Mouse (Mus musculus) G1E (cell line): ENCODE measurements around the gene Fndc1. TPM values are rescaled to one million over a fixed set of nuclear protein-coding genes. Genes with fewer than 3 reads are reported as not detected.

Experiments
- ATAC-seq: 2 replicates; pipeline ENCODE4 v1.8.0; 2016; ENCODE audit warnings: mild to moderate bottlenecking; ENCODE audit not compliant: insufficient number of reproducible peaks, poor library complexity, low FRiP score, severe bottlenecking; ENCODE audit errors: extremely low read depth
- DNase-seq: peaks from one replicate; pipeline ENCODE4 v3.0.0; 2012; ENCODE audit warnings: low spot score
- H3K27me3 ChIP-seq: 2 replicates; pipeline ENCODE4 v1.6.1; 2012; ENCODE audit warnings: mild to moderate bottlenecking, low read length, inconsistent platforms; ENCODE audit not compliant: insufficient read depth
- H3K36me3 ChIP-seq: replicated peaks from 2 replicates; pipeline ENCODE3; 2012; ENCODE audit warnings: mild to moderate bottlenecking, inconsistent platforms
- H3K4me1 ChIP-seq: 2 replicates; pipeline ENCODE4 v1.6.1; 2012; ENCODE audit warnings: low read depth, low read length, inconsistent platforms, mixed read lengths; ENCODE audit not compliant: insufficient read depth
- H3K4me3 ChIP-seq: 2 replicates; pipeline ENCODE4 v1.5.1; 2012; ENCODE audit warnings: low read depth, mild to moderate bottlenecking, inconsistent platforms, low read length, moderate library complexity, mixed read lengths
- H3K9me3 ChIP-seq: replicated peaks from 2 replicates; pipeline ENCODE4 v1.6.1; 2012; ENCODE audit warnings: inconsistent platforms
- CTCF ChIP-seq: IDR thresholded peaks from 2 replicates; pipeline ENCODE4 v1.5.1; 2012; ENCODE audit warnings: low read depth, low read length, inconsistent platforms, mixed read lengths
- GATA1 ChIP-seq: IDR thresholded peaks from 2 replicates; pipeline ENCODE4 v1.6.1; 2012; ENCODE audit warnings: borderline replicate concordance, low read length, inconsistent platforms, mixed read lengths
- GATA2 ChIP-seq: IDR thresholded peaks from 2 replicates; pipeline ENCODE4 v1.6.1; 2012; ENCODE audit warnings: low read depth, low read length, inconsistent platforms, borderline replicate concordance
- POLR2AphosphoS5 ChIP-seq: IDR thresholded peaks from 2 replicates; pipeline ENCODE4 v1.6.1; 2012; ENCODE audit warnings: low read depth, low read length, inconsistent platforms; ENCODE audit not compliant: insufficient replicate concordance
- TAL1 ChIP-seq: conservative IDR thresholded peaks from 2 replicates; pipeline ENCODE4 v1.6.1; 2012; ENCODE audit warnings: low read depth, low read length, inconsistent platforms, mixed read lengths
- polyA plus RNA-seq: library from polyadenylated mRNA; stranded (reverse); fragments of >175 nt; gene quantifications from 2 replicates; pipeline ENCODE4 v1.2.3, GENCODE M21; 2012
- total RNA-seq, 2 experiments: library from RNA; stranded (forward) in 1 of 2; stranded (reverse) in 1 of 2; fragments of 200-1000 nt in 1 of 2; fragments of >200 nt in 1 of 2; fragmentation: Nextera tagmentation in 1 of 2; gene quantifications; 2 replicates each; pipeline ENCODE4 v1.2.3; 2014 to 2017

Gene Fndc1
- total and polyA plus RNA-seq, 3 experiments: 0.44 TPM; not detected in 2

DNA sequence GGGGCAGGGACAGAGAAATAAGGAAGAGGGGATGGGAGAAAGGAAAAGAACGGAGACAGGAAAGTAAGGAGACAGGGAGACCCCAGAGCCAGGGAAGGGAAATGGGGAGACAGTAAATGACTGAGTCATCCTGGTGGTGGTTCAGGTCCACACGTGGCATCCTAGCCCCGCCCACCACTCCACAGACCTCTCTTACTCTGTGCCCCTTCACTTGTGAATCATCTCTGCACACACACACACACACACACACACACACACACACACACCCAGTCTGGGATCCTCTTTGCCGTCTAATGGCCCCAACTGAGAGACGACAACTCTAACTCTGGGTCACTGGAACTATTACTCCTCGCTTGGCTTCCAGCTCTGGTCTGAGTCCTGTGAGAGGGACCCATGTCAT lies 30.6 kb upstream of the Fndc1 start:
- Histone ChIP-seq H3K4me1 (no peaks in the 10 kb centered on the region), H3K36me3 (no peaks in the 10 kb centered on the region), H3K4me3 (no peak overlapping the region), H3K27me3 (no peaks in the 10 kb centered on the region), H3K9me3 (peaks cover 10% of the 10 kb centered on the region; the same call in 1 of the 2 replicates)
- TF ChIP-seq GATA1: no peak
- no peak for TF ChIP-seq TAL1
- no peak for TF ChIP-seq GATA2
- no peak for TF ChIP-seq CTCF
- TF ChIP-seq POLR2AphosphoS5: no peak
- DNase-seq (no peak), ATAC-seq (no peak)

DNA sequence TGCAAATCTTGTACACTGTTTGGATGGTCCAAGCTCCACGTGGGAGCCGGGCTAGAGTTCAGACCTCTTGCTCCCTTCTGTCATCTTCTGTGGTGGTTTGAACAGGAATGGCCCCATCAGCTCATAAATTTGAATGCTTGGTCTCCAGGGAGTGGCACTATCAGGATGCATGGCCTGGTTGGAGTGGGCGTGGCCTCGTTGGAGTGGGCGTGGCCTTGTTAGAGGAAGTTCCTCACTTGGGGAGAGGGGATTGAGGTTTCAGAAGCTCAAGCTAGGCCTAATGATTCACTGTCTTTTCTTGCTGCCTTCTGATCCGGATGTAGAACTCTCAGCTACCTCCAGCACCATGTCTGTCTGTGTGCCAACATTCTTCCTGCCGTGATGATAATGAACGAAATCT lies 28.7 kb upstream of the Fndc1 start:
- Histone ChIP-seq H3K36me3 (no peaks in the 10 kb centered on the region), H3K27me3 (no peaks in the 10 kb centered on the region), H3K4me3 (no peak overlapping the region), H3K4me1 (no peaks in the 10 kb centered on the region), H3K9me3 (peaks cover 13% of the 10 kb centered on the region; the same call in 1 of the 2 replicates)
- TF ChIP-seq GATA2 (no peak), POLR2AphosphoS5 (no peak), GATA1 (no peak), TAL1 (no peak), CTCF (no peak)
- ATAC-seq (no peak), DNase-seq (no peak)

DNA sequence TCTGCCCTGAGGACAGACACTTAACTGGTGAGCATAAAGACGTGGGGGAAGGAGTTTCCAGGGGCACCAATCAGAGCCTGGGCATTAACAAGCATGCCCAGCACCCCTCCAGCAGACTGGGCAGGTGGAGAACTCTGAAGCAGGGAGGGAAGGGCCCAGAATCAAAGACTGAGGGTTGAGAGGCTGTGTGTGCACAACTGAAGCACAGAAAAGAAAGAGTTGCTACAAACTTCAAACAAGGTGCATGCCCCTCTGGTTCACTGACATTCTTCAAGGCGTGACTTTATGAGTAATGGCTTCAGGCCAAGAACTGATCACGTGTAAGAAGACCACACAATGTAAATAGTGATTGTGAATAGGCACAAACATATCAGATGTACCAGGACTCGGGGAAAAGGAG lies 24.9 kb upstream of the Fndc1 start:
- no peaks in the 10 kb centered on the region for H3K4me1 ChIP-seq
- no peak for ATAC-seq
- TF ChIP-seq POLR2AphosphoS5 (no peak), TAL1 (no peak), GATA1 (no peak), CTCF (no peak), GATA2 (no peak)
- no peaks in the 10 kb centered on the region for H3K36me3 ChIP-seq
- DNase-seq: no peak
- peaks cover 13% of the 10 kb centered on the region; the same call in 1 of the 2 replicates for H3K9me3 ChIP-seq
- H3K27me3 ChIP-seq: no peaks in the 10 kb centered on the region
- H3K4me3 ChIP-seq: no peak overlapping the region

DNA sequence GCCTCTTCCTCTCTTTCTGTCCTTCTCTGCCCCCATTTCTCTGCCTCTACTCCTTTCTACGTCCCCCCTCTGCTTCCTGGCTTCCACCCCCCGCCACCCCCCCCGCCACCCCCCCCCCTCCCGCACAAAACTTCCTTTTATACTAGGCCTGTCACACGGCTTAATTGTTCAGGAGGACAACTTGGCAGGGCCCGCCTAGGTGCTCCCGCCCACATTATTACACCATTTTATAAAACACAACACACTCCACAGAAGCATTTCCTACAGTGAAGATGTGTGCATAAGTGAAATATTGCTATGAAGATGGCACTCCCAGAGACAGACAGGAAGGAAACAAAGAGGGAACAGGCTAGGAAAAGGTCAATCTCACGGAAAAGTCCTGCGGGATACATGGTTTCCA lies 24.4 kb upstream of the Fndc1 start:
- Histone ChIP-seq H3K9me3 (peaks cover 13% of the 10 kb centered on the region; the same call in 1 of the 2 replicates), H3K36me3 (no peaks in the 10 kb centered on the region), H3K4me3 (no peak overlapping the region), H3K27me3 (no peaks in the 10 kb centered on the region), H3K4me1 (no peaks in the 10 kb centered on the region)
- TF ChIP-seq GATA2 (no peak), CTCF (no peak), TAL1 (no peak), GATA1 (no peak), POLR2AphosphoS5 (no peak)
- no peak for ATAC-seq
- no peak for DNase-seq

DNA sequence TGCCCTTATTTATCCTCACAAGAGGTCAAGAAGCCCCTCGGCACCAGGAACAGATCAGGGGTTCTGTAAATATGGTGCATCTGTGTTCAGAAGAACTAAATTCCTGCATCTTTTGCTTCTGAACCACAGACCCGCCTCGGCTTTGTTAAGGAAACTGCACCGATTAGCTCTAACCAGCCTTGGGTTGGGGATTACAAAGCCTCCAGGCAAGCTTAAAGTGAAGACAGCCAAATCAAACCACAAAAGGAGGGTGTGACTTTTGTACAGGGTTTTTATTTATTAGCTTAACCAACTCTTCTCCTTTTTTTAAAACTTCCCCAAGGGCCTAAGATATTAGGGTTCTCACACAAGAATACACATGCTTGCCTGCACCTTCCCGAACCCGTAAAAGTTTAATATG lies 23.1 kb upstream of the Fndc1 start:
- H3K9me3 ChIP-seq: peaks cover 9% of the 10 kb centered on the region; the same call in 1 of the 2 replicates
- TF ChIP-seq TAL1 (no peak), GATA1 (no peak), POLR2AphosphoS5 (no peak), GATA2 (no peak), CTCF (no peak)
- no peaks in the 10 kb centered on the region for H3K4me1 ChIP-seq
- H3K4me3 ChIP-seq: no peak overlapping the region
- DNase-seq (no peak), ATAC-seq (no peak)
- H3K27me3 ChIP-seq: no peaks in the 10 kb centered on the region
- H3K36me3 ChIP-seq: no peaks in the 10 kb centered on the region

DNA sequence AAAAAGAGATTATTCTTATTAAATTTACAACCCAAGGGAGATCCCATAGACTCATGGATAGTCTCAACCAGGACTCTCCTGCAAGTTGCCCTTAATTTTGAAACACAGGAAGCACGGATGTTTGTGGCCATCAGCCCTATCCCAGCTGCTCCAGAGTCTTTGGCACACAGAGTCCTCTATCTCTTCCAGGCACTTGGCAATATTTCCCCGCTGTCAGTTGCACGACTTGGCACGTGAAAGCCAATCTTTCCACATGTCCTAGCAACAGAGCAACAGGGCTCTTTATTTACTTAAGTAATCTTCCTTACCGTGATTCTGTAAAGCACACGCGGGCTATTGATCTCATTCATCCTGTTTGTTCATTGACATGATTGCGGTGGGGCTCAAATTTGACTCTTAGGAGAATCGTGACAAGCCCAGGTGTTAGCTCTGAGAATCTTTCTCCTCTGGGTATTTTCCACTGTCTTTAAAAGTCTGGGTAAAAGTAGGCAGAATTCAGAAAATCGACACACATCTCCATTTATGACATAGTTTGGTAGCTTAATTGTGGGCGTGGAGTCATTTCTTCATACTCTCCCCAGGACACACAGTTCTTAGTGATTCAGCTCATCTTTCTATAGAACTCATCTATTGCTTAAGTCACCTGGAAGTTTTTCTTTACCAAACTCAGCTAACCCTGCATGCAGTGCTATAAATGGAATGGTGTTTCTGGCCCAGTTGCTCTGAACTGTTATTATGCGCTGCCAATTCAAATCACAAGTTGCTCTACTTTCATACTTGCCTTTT lies 13.6 kb upstream of the Fndc1 start:
- no peaks in the 10 kb centered on the region for H3K4me1 ChIP-seq
- H3K9me3 ChIP-seq: peaks cover 4% of the 10 kb centered on the region; the same call in 1 of the 2 replicates
- TF ChIP-seq GATA2 (no peak), POLR2AphosphoS5 (no peak), TAL1 (no peak), CTCF (no peak), GATA1 (no peak)
- DNase-seq: no peak
- no peaks in the 10 kb centered on the region for H3K27me3 ChIP-seq
- no peaks in the 10 kb centered on the region for H3K36me3 ChIP-seq
- no peak overlapping the region for H3K4me3 ChIP-seq
- no peak for ATAC-seq
